Mouse (Mus musculus): ENCODE measurements around the gene Zkscan5. TPM values are rescaled to one million over a fixed set of nuclear protein-coding genes. Genes with fewer than 3 reads are reported as not detected.
"Not testable (repeated sequence)": the region's sequence is repeated elsewhere in the genome, so short reads cannot be mapped to it uniquely, and the experiment has no call there.

Zkscan5 gene
- total RNA-seq (2021) = 10 to 100 TPM; 11.2 to 13.5 TPM
- 3.2 and 3.6 TPM in 2 replicates for polyA plus RNA-seq (2012; rRNA removed)
- long read RNA-seq, partial matches to known transcripts = 0 of 6 reads
- long read RNA-seq, other reads (novel, unspliced or antisense) = 2 of 6 reads

DNA sequence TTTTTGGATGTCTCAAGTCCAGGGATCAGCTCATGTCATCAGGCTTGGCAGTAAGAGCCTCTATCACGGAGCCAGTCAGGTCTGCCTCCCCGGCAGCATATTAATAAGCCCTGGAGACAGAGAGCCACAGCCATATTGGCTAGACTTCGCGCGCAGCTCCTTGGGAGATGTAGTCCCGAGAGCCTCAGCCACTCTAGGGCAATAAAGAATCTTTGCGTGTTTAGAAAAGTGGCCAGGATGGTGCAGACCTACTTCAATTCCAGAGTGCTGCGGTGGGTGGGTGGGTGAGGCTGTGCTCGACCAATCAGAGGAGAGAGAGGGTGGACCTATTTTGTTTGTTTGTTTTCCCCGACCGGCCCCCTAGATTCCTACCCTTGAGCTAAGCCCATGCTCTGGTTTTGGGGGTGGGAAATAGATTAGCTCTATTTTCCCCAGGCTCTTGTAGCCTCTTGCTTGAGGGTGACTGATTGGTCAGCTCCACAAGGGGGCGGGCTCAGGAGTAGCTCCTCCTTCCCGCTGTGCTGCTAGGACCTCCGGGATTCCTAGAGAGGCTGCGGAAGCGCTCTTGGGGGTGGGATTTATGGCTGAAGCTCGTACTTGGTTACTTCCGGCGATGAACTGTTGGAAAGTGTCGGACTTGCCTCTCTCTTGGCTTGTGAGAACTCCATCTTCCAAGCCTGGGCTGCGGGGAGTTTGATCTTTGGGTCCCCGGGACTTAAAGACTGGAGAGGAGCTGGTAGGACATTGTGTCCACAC is at the start of gene Zkscan5:
Zkscan5 (plus strand) TSS at position 627 of the 756 bp plus-strand sequence.
- peak; percentile 98 for DNase-seq

GRCm38 (mm10) chr5:145161361-145161760 is 43.0 kb upstream of the Zkscan5 start:
- no peak for DNase-seq

DNA sequence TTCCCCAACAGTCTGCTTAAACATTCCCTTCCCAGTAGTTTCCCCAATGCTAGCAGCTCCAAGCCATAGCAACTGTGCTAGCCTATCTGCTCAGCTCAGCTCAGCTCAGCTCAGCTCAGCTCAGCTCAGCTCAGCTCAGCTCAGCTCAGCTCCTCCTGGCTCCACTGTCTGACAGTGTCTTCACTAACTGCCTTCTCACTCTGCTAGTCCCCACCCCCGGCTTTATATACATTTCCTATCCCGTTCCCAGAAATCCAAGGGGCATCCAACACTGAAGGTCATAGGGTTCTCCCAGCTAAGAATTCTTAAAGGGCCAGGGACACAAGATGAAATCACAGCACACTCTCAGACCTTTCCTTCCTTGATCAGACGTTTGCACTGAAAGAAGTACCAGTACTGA is 39.7 kb upstream of the Zkscan5 start:
- DNase-seq = no peak

- no peak for DNase-seq
Observed at GRCm38 (mm10) chr5:145165184-145165583, 39.2 kb upstream of the Zkscan5 start.

GRCm38 (mm10) chr5:145166536-145167305 is 37.6 kb upstream of the Zkscan5 start, which contains the start of the genes Ptcd1 and Cpsf4:
Gene Ptcd1, minus strand, starts transcription at chr5:145167108.
Gene Cpsf4, plus strand, starts transcription at chr5:145167213.
- peak; percentile 99 for DNase-seq

- no peak for DNase-seq
Observed at GRCm38 (mm10) chr5:145167306-145167661, 37.1 kb upstream of the Zkscan5 start.

GRCm38 (mm10) chr5:145178461-145178980 is 25.8 kb upstream of the Zkscan5 start:
- no peak for DNase-seq

DNA sequence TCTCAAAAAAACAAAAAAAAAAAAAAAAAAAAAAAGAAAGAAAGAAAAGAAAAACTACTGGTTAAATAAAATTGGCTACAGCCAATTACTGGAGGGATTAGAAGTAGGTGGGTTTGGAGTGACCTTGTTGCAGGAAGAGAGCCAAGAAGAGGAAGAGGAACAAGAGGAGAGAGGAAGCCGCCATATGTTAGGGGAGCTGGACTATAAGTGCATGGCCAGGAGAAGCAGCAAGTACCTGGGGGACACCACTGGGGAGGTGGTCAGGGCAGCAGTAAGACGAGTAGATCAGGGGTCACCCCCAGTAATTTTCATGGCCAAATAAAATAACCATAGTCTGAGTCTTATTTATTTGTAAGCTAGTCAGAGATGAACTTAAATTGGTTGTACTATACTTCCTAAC is 19.1 kb upstream of the Zkscan5 start:
- no peak for DNase-seq

- DNase-seq = no peak
Observed at GRCm38 (mm10) chr5:145189416-145189815, 14.9 kb upstream of the Zkscan5 start.

- DNase-seq = no peak
Observed at GRCm38 (mm10) chr5:145190373-145190772, 14.0 kb upstream of the Zkscan5 start.

DNA sequence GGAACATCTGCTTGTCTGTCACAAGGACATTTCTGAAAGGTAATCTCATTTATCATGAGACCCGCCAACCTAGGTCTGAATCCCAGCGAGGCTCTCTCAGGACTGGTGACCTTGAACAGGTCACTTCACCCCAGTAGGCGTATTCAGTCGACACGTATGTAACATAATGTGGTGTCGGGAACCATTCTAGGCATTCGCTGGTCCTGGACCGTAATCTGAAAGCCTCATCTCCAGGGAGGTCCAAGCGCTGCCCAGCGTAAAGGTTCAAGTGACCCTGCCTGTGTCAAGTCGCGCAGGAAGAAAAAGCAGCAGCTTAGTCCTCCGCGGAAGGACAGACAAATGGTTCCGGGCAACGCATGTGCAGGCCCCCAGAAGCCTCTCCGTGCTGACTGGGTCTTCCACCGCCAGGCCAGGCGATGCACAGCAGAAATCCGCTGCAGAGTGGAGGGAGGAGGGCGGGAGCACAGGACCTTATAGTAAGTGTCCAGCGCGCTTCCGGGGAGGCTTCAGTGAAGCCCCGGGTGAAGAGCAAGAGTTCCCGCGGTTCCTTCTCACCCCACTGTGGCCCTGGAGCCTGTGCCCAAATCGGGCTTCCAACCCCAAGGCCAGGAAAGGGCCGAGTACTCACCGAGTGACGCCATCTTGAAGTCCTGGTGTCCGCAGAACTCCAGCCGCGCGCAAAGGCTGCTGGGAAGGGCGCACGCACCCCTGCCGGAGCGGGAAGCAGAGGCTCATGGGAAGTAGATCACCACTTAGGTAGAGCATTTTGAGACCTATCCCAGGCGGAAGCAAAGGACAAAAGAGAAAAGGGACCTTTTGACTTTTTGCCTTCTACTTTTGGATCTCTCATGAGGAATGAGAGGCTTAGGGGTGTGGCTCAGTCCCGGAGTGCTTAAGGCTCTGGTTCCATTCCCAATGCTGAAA is 13.2 kb upstream of the Zkscan5 start:
- peak; percentile 94 for DNase-seq

- no peak for DNase-seq
Observed at GRCm38 (mm10) chr5:145191962-145192361, 12.4 kb upstream of the Zkscan5 start, which contains the start of gene Atp5j2. Gene Atp5j2, minus strand, starts transcription at chr5:145192062.

GRCm38 (mm10) chr5:145200387-145200786 is 4.0 kb upstream of the Zkscan5 start:
- DNase-seq = no peak

- DNase-seq = peak; percentile 80
Observed at GRCm38 (mm10) chr5:145201321-145201991, 2.9 kb upstream of the Zkscan5 start, which contains the start of gene Zkscan14. Gene Zkscan14, minus strand, starts transcription at chr5:145201868.

- DNase-seq = no peak
Observed at GRCm38 (mm10) chr5:145202446-145202845, 1.9 kb upstream of the Zkscan5 start.

DNA sequence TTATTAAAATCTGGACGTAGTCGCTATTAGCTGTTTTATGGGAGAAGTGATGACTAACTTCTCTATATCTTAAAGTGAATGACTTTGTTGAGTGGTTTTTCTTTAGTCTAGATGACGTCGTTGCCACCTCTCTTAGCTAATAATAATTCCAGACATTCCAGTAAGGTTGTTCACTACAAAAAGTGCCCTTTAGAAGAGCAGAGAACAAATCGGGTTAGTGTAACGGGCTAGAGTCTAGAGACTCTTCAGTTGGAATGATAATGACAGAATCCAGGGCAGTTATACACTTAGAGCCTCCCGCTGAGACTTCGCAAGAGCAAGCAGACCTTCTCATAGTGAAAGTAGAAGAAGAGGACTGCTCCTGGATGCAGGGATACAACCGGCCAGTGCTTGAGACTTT is 679 bp downstream of the Zkscan5 start:
- DNase-seq = no peak

DNA sequence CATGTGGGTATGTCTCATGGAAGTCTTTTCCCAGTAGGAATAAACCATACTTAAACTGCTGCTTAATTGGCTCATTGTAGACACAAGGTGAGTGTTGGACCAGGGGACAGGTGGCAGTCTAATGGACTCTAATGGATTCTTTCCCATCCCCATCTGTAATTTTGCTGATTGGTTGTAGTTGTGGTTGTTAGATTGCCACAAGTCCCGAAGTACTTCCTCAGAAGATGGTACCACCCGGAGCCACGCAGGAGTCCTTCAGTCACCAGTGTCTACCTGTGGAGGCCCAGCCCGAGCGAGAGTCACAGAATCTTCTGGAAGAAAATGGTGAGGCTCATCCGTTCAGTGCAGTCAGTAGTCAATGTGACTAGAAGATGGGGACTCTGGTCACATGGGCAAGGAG is 3.0 kb downstream of the Zkscan5 start:
- no peak for DNase-seq

DNA sequence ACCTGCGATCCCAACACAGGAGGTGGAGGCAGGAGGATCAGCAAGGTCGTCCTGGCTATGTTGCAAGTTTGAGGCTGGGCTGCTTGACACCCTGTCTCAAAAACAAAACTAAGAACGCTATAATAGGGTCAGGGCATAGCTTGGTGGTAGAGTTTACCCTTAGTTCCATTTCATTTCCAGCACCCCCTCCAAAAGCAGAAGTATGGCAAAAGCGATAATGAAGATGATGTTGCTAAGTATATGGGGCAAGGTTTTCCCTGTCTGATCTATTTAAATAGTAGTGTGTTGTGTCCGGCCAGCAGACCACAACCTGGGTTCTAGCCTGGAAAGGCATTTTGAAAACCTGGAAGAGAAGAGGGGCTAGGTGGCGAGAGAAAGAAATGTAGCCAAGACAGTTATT is 3.6 kb downstream of the Zkscan5 start:
- DNase-seq = no peak

DNA sequence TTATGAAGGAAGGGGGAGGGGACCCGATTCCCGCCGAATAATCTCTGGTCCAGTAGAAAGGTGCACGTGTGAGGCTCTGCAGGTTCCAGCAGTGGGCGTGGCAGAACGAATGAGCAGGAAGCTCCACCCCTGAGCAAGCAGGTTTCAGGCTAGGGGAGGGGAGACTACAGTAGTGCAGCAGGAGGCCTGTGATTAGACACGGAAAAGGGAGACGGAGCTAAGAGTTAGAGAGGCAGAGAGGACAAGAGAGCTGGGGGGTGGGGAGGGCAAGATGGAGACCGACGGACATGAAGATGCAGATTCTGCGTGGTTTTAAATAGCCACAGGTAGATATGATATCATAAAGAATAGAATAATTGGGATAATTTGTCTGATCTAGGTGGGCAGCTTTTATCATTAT is 4.0 kb downstream of the Zkscan5 start:
- DNase-seq = not testable (repeated sequence)

DNA sequence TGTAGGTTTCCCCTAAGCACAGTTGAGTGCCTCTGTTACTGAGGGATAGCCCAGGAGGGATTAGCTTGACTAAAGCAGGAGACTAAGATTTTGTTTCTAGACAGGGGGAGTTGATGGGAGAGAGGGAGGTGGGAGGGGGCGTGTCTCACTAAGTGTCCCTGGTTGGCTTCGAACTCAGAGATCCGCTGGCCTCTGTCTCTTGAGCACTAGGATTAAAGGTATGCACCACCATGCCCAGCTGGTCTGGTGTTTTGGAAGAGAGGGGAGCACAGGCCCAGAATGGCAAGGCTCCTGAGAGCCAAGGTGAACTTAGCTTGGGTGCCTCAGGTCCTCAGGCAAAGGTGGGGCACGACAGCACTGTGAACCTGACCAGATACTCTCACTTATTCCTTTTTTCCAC is 7.0 kb downstream of the Zkscan5 start:
- DNase-seq = no peak

GRCm38 (mm10) chr5:145212216-145212615 is 7.9 kb downstream of the Zkscan5 start:
- DNase-seq = no peak

All from adrenal gland, adult 2 months (tissue).